ENCODE assay signal across 19 mouse cellular contexts in genomic region chr16:21857126-21857644, GRCm38 (mm10).
DNase-seq lines count a peak whose midpoint lies in the region; ATAC-seq and TF ChIP-seq lines count a peak whose summit lies in the region.
"Had no signal": no experiment of that assay in that cellular context is flagged by ENCODE, and none has a peak within 500 bp of the region (broad histone marks: within the 10 kb centered on the region; RNA-seq: fewer than 3 reads in every experiment).

No protein-coding gene starts in this region.

- peak overlapping the region; percentile 53; the same call in 1 of the 2 replicates for H3K27ac ChIP-seq in hindbrain, embryonic 10.5 days
- H3K27ac ChIP-seq in hindbrain, embryonic 16.5 days (ENCODE audit: low read depth, low read length), result no peak overlapping the region
- H3K27ac ChIP-seq in midbrain, embryonic 15.5 days, result no peak overlapping the region
- H3K27ac ChIP-seq: liver, embryonic 14.5 days; neural tube, embryonic 12.5 days had no signal

- no peak for DNase-seq in hindbrain, embryonic 10.5 days (ENCODE audit: low spot score)
- peak; percentile 20 for DNase-seq in 3134 (ENCODE audit: extremely low read depth, insufficient read length, low spot score)
- no peak for DNase-seq in Patski (ENCODE audit: low read depth, low spot score)
- DNase-seq in spleen, postnatal 36 days (ENCODE audit: low spot score in 2 of 2), result no peak
- no peak for DNase-seq in spleen, postnatal 4 days (ENCODE audit: low spot score in 2 of 2)
- DNase-seq: adrenal gland, postnatal 10 days; cerebellum, adult 18-20 months; gastrocnemius, postnatal 36 days; heart, postnatal 4 days; kidney, adult 2 months; kidney, postnatal 25 days; lung, postnatal 10 days; thymus, postnatal 36 days had no signal

- CTCF ChIA-PET in Patski (lab: Charles Lee), result interaction anchor here (0.9 to 2.0 kb wide), 5 partner anchors 9 to 47 kb away, joined by 3 to 6 read pairs (median 3); no protein-coding TSS in a partner anchor

- WGBS in hindbrain, embryonic 10.5 days, result 37% methylated on average over 4 of the region's 4 CpGs
- 34% methylated on average over 4 of the region's 4 CpGs for WGBS in hindbrain, embryonic 16.5 days
- WGBS in midbrain, embryonic 15.5 days, result 24% methylated on average over 4 of the region's 4 CpGs

- no peak for ATAC-seq in hindbrain, embryonic 16.5 days
- peak; percentile 12 for ATAC-seq in Patski
- 0 out of 2 replicates have a peak, but pooled peaks have one; percentile 8 for ATAC-seq in midbrain, embryonic 15.5 days (replicated peaks)

- no peak for TF ChIP-seq CTCF in Patski (IDR thresholded peaks at IDR 0.05)

- H3K4me2 ChIP-seq in hindbrain, embryonic 16.5 days (ENCODE audit: low read length), result no peak overlapping the region
- no peak overlapping the region for H3K4me2 ChIP-seq in midbrain, embryonic 15.5 days
- H3K4me2 ChIP-seq: heart, embryonic 12.5 days; neural tube, embryonic 12.5 days had no signal

- H3K27me3 ChIP-seq in hindbrain, embryonic 10.5 days (ENCODE audit: insufficient read depth, poor library complexity, severe bottlenecking), result no peaks in the 10 kb centered on the region
- no peaks in the 10 kb centered on the region for H3K27me3 ChIP-seq in hindbrain, embryonic 16.5 days (replicated peaks; ENCODE audit: control insufficient read depth, insufficient read depth, low read length)
- no peaks in the 10 kb centered on the region for H3K27me3 ChIP-seq in Patski
- no peaks in the 10 kb centered on the region for H3K27me3 ChIP-seq in midbrain, embryonic 15.5 days (replicated peaks)
- H3K27me3 ChIP-seq: heart, embryonic 12.5 days; neural tube, embryonic 12.5 days had no signal

- H3K4me1 ChIP-seq in hindbrain, embryonic 10.5 days (replicated peaks), result peaks cover 65% of the 10 kb centered on the region
- H3K4me1 ChIP-seq in hindbrain, embryonic 16.5 days (ENCODE audit: control insufficient read depth, insufficient read depth, low read depth, low read length), result peaks cover 19% of the 10 kb centered on the region
- H3K4me1 ChIP-seq in midbrain, embryonic 15.5 days, result peaks cover 37% of the 10 kb centered on the region

- no peaks in the 10 kb centered on the region for H3K36me3 ChIP-seq in hindbrain, embryonic 10.5 days
- no peaks in the 10 kb centered on the region for H3K36me3 ChIP-seq in hindbrain, embryonic 16.5 days (ENCODE audit: control insufficient read depth, insufficient read depth, low read length)
- H3K36me3 ChIP-seq in midbrain, embryonic 15.5 days (replicated peaks), result no peaks in the 10 kb centered on the region
- H3K36me3 ChIP-seq: G1E; heart, embryonic 12.5 days; neural tube, embryonic 12.5 days had no signal

- POLR2A ChIA-PET in Patski (lab: Charles Lee), result no interaction called here

- in situ Hi-C loops in Patski (cut with MboI; ENCODE audit: low pct_unique_long_range_greater_than_20kb), result no loop called here

- no peak overlapping the region for H3K4me3 ChIP-seq in hindbrain, embryonic 10.5 days
- H3K4me3 ChIP-seq in hindbrain, embryonic 16.5 days (ENCODE audit: low read length), result no peak overlapping the region
- no peak overlapping the region for H3K4me3 ChIP-seq in midbrain, embryonic 15.5 days
- H3K4me3 ChIP-seq: heart, embryonic 12.5 days; neural tube, embryonic 12.5 days had no signal

- no peaks in the 10 kb centered on the region for H3K9me3 ChIP-seq in hindbrain, embryonic 10.5 days
- H3K9me3 ChIP-seq in hindbrain, embryonic 16.5 days (ENCODE audit: control insufficient read depth, low read length), result no peaks in the 10 kb centered on the region
- no peaks in the 10 kb centered on the region for H3K9me3 ChIP-seq in midbrain, embryonic 15.5 days
- H3K9me3 ChIP-seq: G1E; heart, embryonic 12.5 days; neural tube, embryonic 12.5 days had no signal

- no peak overlapping the region for H3K9ac ChIP-seq in hindbrain, embryonic 16.5 days (ENCODE audit: low read depth, low read length)
- H3K9ac ChIP-seq in midbrain, embryonic 15.5 days, result no peak overlapping the region
- H3K9ac ChIP-seq: heart, embryonic 12.5 days; liver, embryonic 14.5 days; neural tube, embryonic 12.5 days had no signal
